Mouse (Mus musculus) kidney, embryonic 15.5 days (tissue): Measurements from ENCODE around the gene Tnrc6b. TPM values are rescaled to one million over a fixed set of nuclear protein-coding genes. Genes with fewer than 3 reads are reported as not detected.
A peak's percentile ranks its signal among the peaks of the same experiment; 100 is the strongest.

Experiments
- ATAC-seq: fragments of 200-750 bp; cut with Nextera tagmentation; replicated peaks from 2 replicates; pipeline ENCODE4 v1.8.0; 2017; ENCODE audit warnings: moderate TSS enrichment; ENCODE audit not compliant: low FRiP score
- H3K27ac ChIP-seq: fragments of 300-500 bp; sonication (generic); 2 replicates; pipeline ENCODE4 v1.5.1; 2015; ENCODE audit warnings: mild to moderate bottlenecking, inconsistent platforms
- H3K27me3 ChIP-seq: fragments of 300-500 bp; sonication (generic); 2 replicates; pipeline ENCODE4 v1.6.1; 2015; ENCODE audit warnings: inconsistent platforms
- H3K36me3 ChIP-seq: fragments of 300-500 bp; sonication (generic); 2 replicates; pipeline ENCODE4 v1.6.1; 2015; ENCODE audit warnings: inconsistent platforms
- H3K4me1 ChIP-seq: fragments of 300-500 bp; sonication (generic); 2 replicates; pipeline ENCODE4 v1.6.1; 2015; ENCODE audit warnings: inconsistent platforms
- H3K4me2 ChIP-seq: fragments of 300-500 bp; sonication (generic); 2 replicates; pipeline ENCODE4 v1.6.1; 2015; ENCODE audit warnings: moderate library complexity, mild to moderate bottlenecking, inconsistent platforms
- H3K4me3 ChIP-seq: fragments of 300-500 bp; sonication (generic); replicated peaks from 2 replicates; pipeline ENCODE4 v1.5.1; 2015; ENCODE audit warnings: mild to moderate bottlenecking, inconsistent platforms
- H3K9ac ChIP-seq: fragments of 300-500 bp; sonication (generic); 2 replicates; pipeline ENCODE4 v1.6.1; 2015; ENCODE audit warnings: mild to moderate bottlenecking, inconsistent platforms
- H3K9me3 ChIP-seq: fragments of 300-500 bp; sonication (generic); replicated peaks from 2 replicates; pipeline ENCODE4 v1.6.1; 2016; ENCODE audit warnings: inconsistent platforms
- WGBS: fragments of 180-500 bp; shearing (Covaris S2); methylation state at CpG from one replicate; pipeline ENCODE4 v1.1.7; 2015; ENCODE audit warnings: mixed read lengths; 5-methylcytosine and 5-hydroxymethylcytosine counted together
- polyA plus RNA-seq: library from polyadenylated mRNA; unstranded; fragments of >200 nt; fragmentation: Nextera tagmentation; extraction: Ambion mirVana; gene quantifications from 2 replicates; pipeline ENCODE4 v1.2.1, GENCODE M21; 2015

Tnrc6b gene
- polyA plus RNA-seq, 1 experiment from 2014 or later = 33.5 TPM

GRCm38 (mm10) chr15:80774666-80775065 lies 63.6 kb downstream of the Tnrc6b start:
- H3K27ac ChIP-seq = no peak overlapping the region
- 100% methylated on average over 1 of the region's 1 CpGs for WGBS

DNA sequence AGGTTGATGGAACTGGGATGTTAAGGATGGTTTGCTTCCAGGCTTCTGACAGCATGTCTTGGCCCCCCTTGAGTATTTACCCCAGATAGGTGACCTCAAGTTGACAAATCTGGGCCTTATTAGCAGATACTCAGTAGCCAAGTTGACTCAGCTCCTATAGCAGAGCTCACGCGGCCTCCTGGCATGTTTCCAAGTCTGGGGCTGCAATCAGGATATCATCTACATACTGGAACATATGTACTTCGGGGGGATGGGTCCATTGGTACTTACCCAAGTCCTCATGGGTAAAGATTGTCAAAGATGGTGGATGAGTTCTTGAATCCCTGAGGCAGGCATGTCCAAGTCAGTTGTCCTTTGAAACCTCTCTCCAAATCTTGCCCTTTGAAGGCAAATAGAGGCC lies 67.9 kb downstream of the Tnrc6b start:
- no peak overlapping the region for H3K27ac ChIP-seq
- H3K27me3 ChIP-seq = no peaks in the 10 kb centered on the region
- H3K4me1 ChIP-seq = peaks cover under 1% of the 10 kb centered on the region; the same call in 1 of the 2 replicates
- no peaks in the 10 kb centered on the region for H3K36me3 ChIP-seq
- H3K4me3 ChIP-seq = no peak overlapping the region
- no peak for ATAC-seq
- no peak overlapping the region for H3K4me2 ChIP-seq
- 0 out of 2 replicates have a peak, but pooled peaks cover 4% of the 10 kb centered on the region for H3K9me3 ChIP-seq
- H3K9ac ChIP-seq = no peak overlapping the region
- 70% methylated on average over 3 of the region's 3 CpGs for WGBS

More at GRCm38 (mm10) chr15:80774666-80775065, 63.6 kb downstream of the Tnrc6b start:
- H3K9ac ChIP-seq = no peak overlapping the region
- no peak overlapping the region for H3K4me2 ChIP-seq
- H3K9me3 ChIP-seq = 0 out of 2 replicates have a peak, but pooled peaks cover 4% of the 10 kb centered on the region
- no peaks in the 10 kb centered on the region for H3K36me3 ChIP-seq
- peaks cover 7% of the 10 kb centered on the region; the same call in 1 of the 2 replicates for H3K4me1 ChIP-seq
- no peaks in the 10 kb centered on the region for H3K27me3 ChIP-seq
- ATAC-seq = no peak
- no peak overlapping the region for H3K4me3 ChIP-seq

GRCm38 (mm10) chr15:80780154-80780751 lies 69.1 kb downstream of the Tnrc6b start:
- Histone ChIP-seq H3K27ac (no peak overlapping the region), H3K4me3 (no peak overlapping the region), H3K27me3 (no peaks in the 10 kb centered on the region), H3K4me2 (no peak overlapping the region), H3K36me3 (no peaks in the 10 kb centered on the region), H3K4me1 (peaks cover 11% of the 10 kb centered on the region), H3K9me3 (no peaks in the 10 kb centered on the region), H3K9ac (no peak overlapping the region)
- 87% methylated on average over 5 of the region's 5 CpGs for WGBS
- no peak for ATAC-seq

GRCm38 (mm10) chr15:80781218-80781806 lies 70.2 kb downstream of the Tnrc6b start:
- no peak overlapping the region for H3K4me3 ChIP-seq
- H3K4me1 ChIP-seq = peaks cover 11% of the 10 kb centered on the region
- H3K4me2 ChIP-seq = no peak overlapping the region
- no peak for ATAC-seq
- no peak overlapping the region for H3K9ac ChIP-seq
- H3K36me3 ChIP-seq = no peaks in the 10 kb centered on the region
- H3K9me3 ChIP-seq = no peaks in the 10 kb centered on the region
- H3K27ac ChIP-seq = no peak overlapping the region
- 88% methylated on average over 5 of the region's 5 CpGs for WGBS
- no peaks in the 10 kb centered on the region for H3K27me3 ChIP-seq

- no peaks in the 10 kb centered on the region for H3K27me3 ChIP-seq
- H3K9ac ChIP-seq = no peak overlapping the region
- H3K9me3 ChIP-seq = no peaks in the 10 kb centered on the region
- H3K36me3 ChIP-seq = no peaks in the 10 kb centered on the region
- H3K27ac ChIP-seq = peak overlapping the region; percentile 51; the same call in 1 of the 2 replicates
- 33% methylated on average over 7 of the region's 7 CpGs for WGBS
- peak overlapping the region; percentile 30 for H3K4me2 ChIP-seq
- no peak overlapping the region for H3K4me3 ChIP-seq
- H3K4me1 ChIP-seq = peaks cover 11% of the 10 kb centered on the region
- ATAC-seq = peak; percentile 64; the same call in 1 of the 2 replicates
These were observed 73.4 kb downstream of the Tnrc6b start for GRCm38 (mm10) chr15:80784553-80784971.

DNA sequence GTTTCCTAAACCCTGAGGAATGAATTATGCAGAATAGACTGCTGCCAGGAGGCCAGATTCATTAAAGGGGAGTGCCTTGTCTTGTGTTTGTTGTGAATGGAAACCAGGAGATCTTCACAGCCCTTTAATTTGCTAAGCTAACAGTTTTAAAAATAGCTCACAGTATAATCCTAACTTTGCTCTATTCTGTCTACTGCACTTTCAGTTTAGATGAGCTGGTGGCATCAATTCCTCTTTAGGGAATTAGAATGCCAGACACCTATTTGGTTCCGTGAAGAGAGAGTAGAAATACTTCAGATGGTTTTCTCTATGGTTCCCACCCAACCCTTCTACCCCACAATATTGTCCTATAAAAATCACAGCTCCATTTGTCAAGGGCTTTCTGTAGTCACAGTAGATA lies 74.6 kb downstream of the Tnrc6b start:
- Histone ChIP-seq H3K27ac (no peak overlapping the region), H3K4me3 (no peak overlapping the region), H3K4me1 (peaks cover 11% of the 10 kb centered on the region), H3K36me3 (no peaks in the 10 kb centered on the region), H3K9me3 (no peaks in the 10 kb centered on the region), H3K4me2 (no peak overlapping the region), H3K9ac (no peak overlapping the region), H3K27me3 (no peaks in the 10 kb centered on the region)
- ATAC-seq = no peak
- 89% methylated on average over 1 of the region's 1 CpGs for WGBS

- Histone ChIP-seq H3K9ac (no peak overlapping the region), H3K36me3 (no peaks in the 10 kb centered on the region), H3K27me3 (no peaks in the 10 kb centered on the region), H3K4me3 (no peak overlapping the region), H3K27ac (no peak overlapping the region), H3K4me2 (no peak overlapping the region), H3K4me1 (peaks cover 11% of the 10 kb centered on the region), H3K9me3 (no peaks in the 10 kb centered on the region)
- WGBS = 93% methylated on average over 4 of the region's 4 CpGs
- ATAC-seq = no peak
These were observed 76.6 kb downstream of the Tnrc6b start for GRCm38 (mm10) chr15:80787746-80788145.

GRCm38 (mm10) chr15:80792556-80792955 lies 81.4 kb downstream of the Tnrc6b start:
- Histone ChIP-seq H3K27ac (no peak overlapping the region), H3K27me3 (no peaks in the 10 kb centered on the region), H3K9ac (no peak overlapping the region), H3K4me1 (peaks cover 7% of the 10 kb centered on the region), H3K9me3 (no peaks in the 10 kb centered on the region), H3K36me3 (no peaks in the 10 kb centered on the region), H3K4me3 (no peak overlapping the region), H3K4me2 (no peak overlapping the region)
- no peak for ATAC-seq
- 79% methylated on average over 3 of the region's 3 CpGs for WGBS

DNA sequence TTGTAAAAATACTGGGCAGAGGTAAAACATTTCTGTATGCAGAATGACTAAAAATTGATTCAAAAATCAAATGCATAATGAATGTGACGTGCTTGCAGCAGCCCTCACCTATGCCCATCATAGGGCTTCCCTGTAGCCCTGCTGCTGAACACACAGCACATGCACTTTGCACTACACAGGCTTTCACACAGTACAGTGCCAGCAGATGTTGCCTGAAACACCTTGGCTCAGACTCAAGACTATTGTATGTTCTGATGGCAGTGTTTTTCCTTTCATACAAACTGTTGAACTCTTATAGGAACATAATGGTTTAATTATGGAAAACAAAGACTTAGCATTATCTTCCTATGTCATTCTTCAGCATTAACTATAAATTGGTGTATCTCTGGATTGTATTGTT lies 84.0 kb downstream of the Tnrc6b start:
- no peak for ATAC-seq
- 82% methylated on average over 1 of the region's 1 CpGs for WGBS

DNA sequence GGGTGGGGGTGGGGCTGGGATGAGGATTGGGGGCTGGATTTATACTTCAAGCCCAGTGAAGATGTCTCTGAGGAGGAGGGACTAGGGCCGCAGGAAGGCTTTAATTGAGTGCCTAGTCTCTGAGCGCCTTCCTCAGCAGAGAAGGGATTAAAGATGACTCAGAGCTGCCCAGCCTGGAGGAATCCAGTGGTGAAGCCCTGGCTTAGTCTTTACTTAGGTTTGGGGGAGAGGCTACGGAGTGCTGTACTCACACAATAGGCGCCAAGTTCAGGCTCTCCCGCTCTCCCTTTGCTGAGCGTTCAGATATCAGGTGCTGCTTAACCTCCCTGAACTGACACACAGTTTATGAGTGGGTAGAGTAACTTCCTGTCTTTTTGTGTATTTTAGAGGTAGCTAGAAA lies 86.6 kb downstream of the Tnrc6b start:
- Histone ChIP-seq H3K36me3 (no peaks in the 10 kb centered on the region), H3K4me2 (peak overlapping the region; percentile 69), H3K4me3 (peak overlapping the region; percentile 60), H3K27me3 (no peaks in the 10 kb centered on the region), H3K9ac (peak overlapping the region; percentile 55), H3K27ac (peak overlapping the region; percentile 90), H3K4me1 (peaks cover 32% of the 10 kb centered on the region), H3K9me3 (no peaks in the 10 kb centered on the region)
- peak; percentile 76 for ATAC-seq
- WGBS = 2% methylated on average over 6 of the region's 6 CpGs

More for the DNA sequence above, 84.0 kb downstream of the Tnrc6b start:
- no peaks in the 10 kb centered on the region for H3K9me3 ChIP-seq
- H3K36me3 ChIP-seq = no peaks in the 10 kb centered on the region
- H3K27ac ChIP-seq = no peak overlapping the region
- no peaks in the 10 kb centered on the region for H3K27me3 ChIP-seq
- H3K9ac ChIP-seq = no peak overlapping the region
- H3K4me1 ChIP-seq = peaks cover 12% of the 10 kb centered on the region
- no peak overlapping the region for H3K4me3 ChIP-seq
- H3K4me2 ChIP-seq = no peak overlapping the region

DNA sequence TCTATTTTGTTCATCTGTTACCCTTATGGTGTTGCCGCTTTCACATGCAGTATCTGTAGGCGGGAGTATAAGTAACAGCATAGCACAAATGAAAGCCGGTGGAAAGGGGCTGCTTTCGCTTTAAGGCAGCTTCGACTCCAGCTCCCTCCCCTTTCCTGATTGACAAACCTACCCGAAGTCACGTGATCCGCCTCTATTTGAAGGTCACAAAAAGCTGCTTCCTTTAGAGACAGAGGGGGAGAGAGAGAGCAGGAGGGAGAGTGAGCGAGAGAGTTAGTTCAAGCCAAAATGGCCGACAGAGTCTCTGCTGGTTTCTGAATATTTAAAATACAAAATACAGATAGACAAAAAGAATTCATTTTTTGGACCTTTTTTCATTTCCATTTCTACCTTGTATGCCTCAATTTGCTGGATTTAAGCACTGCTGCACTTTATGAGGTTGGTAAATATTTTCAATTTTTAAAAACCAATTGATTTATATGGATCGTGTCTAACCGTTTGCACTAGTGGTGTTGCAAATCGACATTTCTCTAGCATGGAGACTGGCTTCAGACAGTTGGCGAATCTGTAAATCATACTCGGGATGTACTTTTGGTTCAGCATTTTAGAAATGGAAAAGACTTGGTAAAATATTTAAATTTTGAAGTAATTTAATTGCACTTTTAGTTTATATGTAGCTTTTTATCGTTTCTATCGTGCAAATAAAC lies 87.4 kb downstream of the Tnrc6b start:
- peak; percentile 93 for ATAC-seq
- H3K4me2 ChIP-seq = peak overlapping the region; percentile 69
- H3K4me1 ChIP-seq = peaks cover 37% of the 10 kb centered on the region
- under 1% methylated on average over 17 of the region's 17 CpGs for WGBS
- H3K36me3 ChIP-seq = no peaks in the 10 kb centered on the region
- peak overlapping the region; percentile 60 for H3K4me3 ChIP-seq
- peak overlapping the region; percentile 61 for H3K9ac ChIP-seq
- peak overlapping the region; percentile 90 for H3K27ac ChIP-seq
- no peaks in the 10 kb centered on the region for H3K9me3 ChIP-seq
- H3K27me3 ChIP-seq = no peaks in the 10 kb centered on the region

GRCm38 (mm10) chr15:80799074-80799633 lies 88.0 kb downstream of the Tnrc6b start:
- peak; percentile 41; the same call in 1 of the 2 replicates for ATAC-seq
- peak overlapping the region; percentile 60 for H3K4me3 ChIP-seq

More at GRCm38 (mm10) chr15:80799074-80799633, 88.0 kb downstream of the Tnrc6b start:
- Histone ChIP-seq H3K4me1 (peaks cover 38% of the 10 kb centered on the region), H3K4me2 (peak overlapping the region; percentile 68), H3K27me3 (no peaks in the 10 kb centered on the region), H3K9me3 (no peaks in the 10 kb centered on the region), H3K9ac (peak overlapping the region; percentile 61), H3K27ac (peak overlapping the region; percentile 90), H3K36me3 (no peaks in the 10 kb centered on the region)
- 0% methylated on average over 10 of the region's 10 CpGs for WGBS
